Mouse (Mus musculus): ENCODE measurements at regions not wholly inside any gene's neighbourhood (a gene's known extent, or its start where the extent isn't known, plus 50 kb on each side); places are given as distances from the start of the nearest gene placed in this dataset.

DNA sequence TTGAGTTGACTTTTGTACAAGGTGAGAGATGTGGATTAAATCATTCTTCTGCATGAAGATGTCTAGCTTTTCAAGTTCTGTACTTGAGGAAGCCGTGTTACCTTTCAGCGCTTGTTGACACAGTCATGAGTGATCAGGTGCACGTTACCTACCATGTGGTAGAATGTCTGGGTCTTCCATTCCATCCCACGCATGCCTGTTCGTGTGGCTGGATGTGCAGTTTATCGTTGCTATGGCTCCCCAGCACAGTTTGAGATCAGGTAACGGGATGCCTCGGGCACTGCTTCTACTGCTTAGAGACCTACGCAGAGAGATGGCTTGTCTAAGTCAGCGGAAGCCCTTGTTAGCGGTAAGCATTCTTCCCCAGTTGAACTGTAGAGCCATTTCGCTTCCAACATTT lies 348.1 kb downstream of the Etnk1 start:
- no peak for TF ChIP-seq CTCF (IDR thresholded peaks at IDR 0.05; ENCODE audit: control insufficient read depth, insufficient read depth, insufficient read length)
- no peak for TF ChIP-seq FOSL1 (IDR thresholded peaks at IDR 0.05; ENCODE audit: insufficient read depth, low read length, poor library complexity, severe bottlenecking)
- TF ChIP-seq MAX (IDR thresholded peaks at IDR 0.05) = no peak
- TF ChIP-seq CEBPB (IDR thresholded peaks at IDR 0.05; ENCODE audit: low read depth) = no peak
- no peak for TF ChIP-seq USF1 (IDR thresholded peaks at IDR 0.05; ENCODE audit: low read depth)
- TF ChIP-seq MYOG (IDR thresholded peaks at IDR 0.05; ENCODE audit: control insufficient read depth, extremely low read depth, insufficient read length) = no peak
- TF ChIP-seq MYOD1 (IDR thresholded peaks at IDR 0.05; ENCODE audit: control insufficient read depth, insufficient read length, low read depth) = no peak
